Mouse (Mus musculus) megakaryocyte, embryonic 14.5 days (primary cell): ENCODE results near the gene Plod2.

ENCODE experiments used
- FLI1 ChIP-seq: IDR thresholded peaks from 2 replicates; pipeline ENCODE4 v1.6.1; 2012; ENCODE audit warnings: low read length, inconsistent platforms, mixed read lengths
- GATA1 ChIP-seq: IDR thresholded peaks from 3 replicates; pipeline ENCODE4 v1.6.1; 2012; ENCODE audit warnings: mixed read lengths, low read length, inconsistent platforms, borderline replicate concordance

DNA sequence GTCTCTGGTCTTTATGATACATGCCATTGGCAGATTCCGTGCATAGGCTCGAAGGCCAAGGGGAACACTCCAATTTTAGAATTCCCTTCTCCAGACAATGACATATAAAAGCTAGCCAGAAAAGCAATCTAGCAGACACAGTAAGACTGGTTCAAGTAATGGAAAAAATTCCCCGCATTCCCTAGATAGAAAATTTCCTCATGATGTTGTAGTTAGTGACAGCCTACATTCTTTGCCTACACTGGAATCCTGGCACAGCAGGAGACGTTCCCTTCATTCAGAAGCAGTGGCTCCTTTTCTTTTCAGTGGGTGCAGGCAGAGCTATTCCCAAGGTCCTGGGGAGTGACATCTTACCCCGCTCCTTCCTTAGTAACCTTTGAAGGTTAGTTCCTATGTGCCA, 41.9 kb downstream of the Plod2 start:
- TF ChIP-seq GATA1 (no peak), FLI1 (no peak)
